Mouse (Mus musculus): Measurements from ENCODE around the gene Serpina3g.

Gene Serpina3g

GRCm38 (mm10) chr12:104283380-104283779 lies 47.3 kb downstream of the Serpina3g start:
- no peak for DNase-seq (ENCODE audit: low spot score)

- DNase-seq (ENCODE audit: low spot score), result no peak
Measured at GRCm38 (mm10) chr12:104288336-104288735, 52.3 kb downstream of the Serpina3g start.

- DNase-seq (ENCODE audit: low spot score), result no peak
Measured at GRCm38 (mm10) chr12:104289872-104290271, 53.8 kb downstream of the Serpina3g start.
